In the genomic region with DNA sequence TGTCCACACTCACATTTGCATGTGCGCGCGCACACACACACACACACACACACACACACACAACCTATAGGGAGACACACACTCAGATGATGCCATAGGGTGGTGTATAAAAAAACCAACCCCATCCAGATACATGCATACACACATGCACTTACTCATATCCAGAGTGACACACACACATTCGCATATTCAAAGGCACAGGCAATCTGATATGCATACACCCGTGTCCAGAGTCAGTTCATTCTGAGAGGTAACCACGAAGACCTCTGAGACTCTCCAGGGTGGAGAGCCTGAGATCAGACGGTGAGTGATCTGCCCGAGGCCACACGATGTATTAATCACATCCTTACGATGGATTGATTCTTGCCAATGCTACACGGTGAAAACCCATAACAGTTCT, we compare ENCODE assay signal across 24 mouse cellular contexts. TPM values are rescaled to one million over a fixed set of nuclear protein-coding genes. Genes with fewer than 3 reads are reported as not detected.
DNase-seq lines count a peak whose midpoint lies in the region; ATAC-seq lines count a peak whose summit lies in the region.
"Had no signal": no experiment of that assay in that cellular context is flagged by ENCODE, and none has a peak within 500 bp of the region (broad histone marks: within the 10 kb centered on the region; RNA-seq: fewer than 3 reads in every experiment).

No protein-coding gene starts in this region.

- peaks cover 74% of the 10 kb centered on the region for H3K4me1 ChIP-seq in megakaryocyte, embryonic 14.5 days
- no peaks in the 10 kb centered on the region for H3K4me1 ChIP-seq in brown adipose tissue, adult 24 weeks (ENCODE audit: control insufficient read depth, insufficient read depth, insufficient read length, low read length)

- H3K4me3 ChIP-seq in megakaryocyte, embryonic 14.5 days (replicated peaks): peak overlapping the region; percentile 54
- 0 out of 2 replicates have a peak overlapping the region, but pooled peaks have one; percentile 9 for H3K4me3 ChIP-seq in brown adipose tissue, adult 24 weeks (ENCODE audit: insufficient read depth, low read depth, low read length)
- H3K4me3 ChIP-seq: embryonic facial prominence, embryonic 13.5 days; forebrain, embryonic 12.5 days; gastrocnemius, adult 2 months; heart, embryonic 13.5 days; hindbrain, embryonic 12.5 days had no signal

- peaks cover 35% of the 10 kb centered on the region for H3K27me3 ChIP-seq in megakaryocyte, embryonic 14.5 days (replicated peaks)

- intact Hi-C loops in heart, postnatal 10 days (cut with DNase I): loop anchor here (5.0 to 10.0 kb wide), 2 partner anchors 107 to 274 kb away; a partner anchor contains a TSS

- peak; percentile 80 for DNase-seq in A20 (ENCODE audit: low read depth, low spot score)
- DNase-seq in thymus, postnatal 4 days: no peak
- DNase-seq in heart, postnatal 10 days: no peak
- no peak for DNase-seq in testis, postnatal 14 days (ENCODE audit: low spot score)
- DNase-seq: adrenal gland, adult 8-10 months; adrenal gland, postnatal 36 days; cerebellum, adult 18-20 months; cerebellum, adult 9-11 months; cerebellum, postnatal 36 days; forebrain, postnatal 0 days; gastrocnemius, adult 2 months; gastrocnemius, postnatal 25 days; heart, adult 11 months; heart, postnatal 4 days had no signal

- H3K27ac ChIP-seq in brown adipose tissue, adult 24 weeks (replicated peaks; ENCODE audit: low read depth, low read length): no peak overlapping the region
- H3K27ac ChIP-seq: embryonic facial prominence, embryonic 13.5 days; forebrain, embryonic 12.5 days; gastrocnemius, adult 2 months; heart, embryonic 13.5 days; hindbrain, embryonic 12.5 days had no signal

- peaks cover 4% of the 10 kb centered on the region for H3K9me3 ChIP-seq in megakaryocyte, embryonic 14.5 days
- H3K9me3 ChIP-seq: embryonic facial prominence, embryonic 13.5 days; forebrain, embryonic 12.5 days had no signal

- H3K36me3 ChIP-seq in megakaryocyte, embryonic 14.5 days (replicated peaks; ENCODE audit: low read length): peaks cover 47% of the 10 kb centered on the region
- H3K36me3 ChIP-seq: embryonic facial prominence, embryonic 13.5 days; forebrain, embryonic 12.5 days; G1E; heart, embryonic 13.5 days had no signal

- no peak for ATAC-seq in megakaryocyte, adult 5-6 weeks (ENCODE audit: poor library complexity, severe bottlenecking)
- ATAC-seq in CD4-positive, CD25-positive, alpha-beta regulatory T cell, adult 4 months: peak; percentile 14
- ATAC-seq: forebrain, postnatal 0 days; hindbrain, embryonic 16.5 days had no signal

RNA-seq across cellular contexts. Expression of a gene that starts 49.0 kb away (rescaled TPM):
- 141 and 174 TPM in 2 replicates for polyA plus RNA-seq in megakaryocyte, embryonic 14.5 days (2012; ENCODE audit: insufficient read depth, low replicate concordance)
- 30.1 and 31.6 TPM in 2 replicates for total RNA-seq in megakaryocyte, adult 5-6 weeks (2015)
- total RNA-seq in megakaryocyte, adult 5-6 weeks (2017): 5.2 and 6.1 TPM in 2 replicates
- 10 to 100 TPM; 25.9 to 29.4 TPM for polyA plus RNA-seq in CD4-positive, CD25-positive, alpha-beta regulatory T cell, adult 4 months (2017; shearing (Covaris generic))
- polyA plus RNA-seq in brown adipose tissue, adult 24 weeks (2012; ENCODE audit: insufficient read depth, insufficient read length, missing spikeins): 0.52 and 0.79 TPM in 2 replicates
- total RNA-seq in heart, postnatal 10 days (2021): under 1 TPM; 0.19 to 0.50 TPM

RNA-seq across cellular contexts. Expression of a gene that starts 58.2 kb away (rescaled TPM):
- 21.6 and 42.6 TPM in 2 replicates for polyA plus RNA-seq in megakaryocyte, embryonic 14.5 days (2012; ENCODE audit: insufficient read depth, low replicate concordance)
- total RNA-seq in megakaryocyte, adult 5-6 weeks (2015): 6.7 and 6.8 TPM in 2 replicates
- total RNA-seq in megakaryocyte, adult 5-6 weeks (2017): 6.8 and 7.2 TPM in 2 replicates
- 10 to 100 TPM; 11.3 to 15.1 TPM for polyA plus RNA-seq in CD4-positive, CD25-positive, alpha-beta regulatory T cell, adult 4 months (2017; shearing (Covaris generic))
- polyA plus RNA-seq in brown adipose tissue, adult 24 weeks (2012; ENCODE audit: insufficient read depth, insufficient read length, missing spikeins): 5.9 and 7.6 TPM in 2 replicates
- total RNA-seq in heart, postnatal 10 days (2021): 10 to 100 TPM; 12.1 to 13.6 TPM

RNA-seq across cellular contexts. Expression of a gene that starts 58.4 kb away (rescaled TPM):
- polyA plus RNA-seq in megakaryocyte, embryonic 14.5 days (2012; ENCODE audit: insufficient read depth, low replicate concordance): 6.5 and 20.1 TPM in 2 replicates
- 1.1 and 1.6 TPM in 2 replicates for total RNA-seq in megakaryocyte, adult 5-6 weeks (2015)
- 2.0 and 2.6 TPM in 2 replicates for total RNA-seq in megakaryocyte, adult 5-6 weeks (2017)
- 1 to 10 TPM; 4.1 to 4.5 TPM for polyA plus RNA-seq in CD4-positive, CD25-positive, alpha-beta regulatory T cell, adult 4 months (2017; shearing (Covaris generic))
- polyA plus RNA-seq in brown adipose tissue, adult 24 weeks (2012; ENCODE audit: insufficient read depth, insufficient read length, missing spikeins): 2.8 and 3.5 TPM in 2 replicates
- 1 to 10 TPM; 9.0 to 9.5 TPM for total RNA-seq in heart, postnatal 10 days (2021)

Comparison
In these comparisons a context has a peak if more than half of its experiments do, and no peak if none do; other contexts are left out.
1. RNA of a gene that starts 49.0 kb away (polyA plus RNA-seq): 141 to 174 TPM in megakaryocyte, embryonic 14.5 days and 25.9 to 29.4 TPM in CD4-positive, CD25-positive, alpha-beta regulatory T cell, adult 4 months; 0.52 to 0.79 TPM in brown adipose tissue, adult 24 weeks; every median in the first group is over 10 times any median in the second.